Comparison of ENCODE assay signal across 8 mouse cellular contexts in genomic region chr11:88293631-88294393, GRCm38 (mm10). TPM values are rescaled to one million over a fixed set of nuclear protein-coding genes. Genes with fewer than 3 reads are reported as not detected.
DNase-seq lines count a peak whose midpoint lies in the region; ATAC-seq and TF ChIP-seq lines count a peak whose summit lies in the region.

Gene Ccdc182, plus strand, starts transcription at chr11:88294058.

- intact Hi-C loops in left cerebral cortex, postnatal 10 days (cut with DNase I) = loop anchor here (10.0 kb wide), 1 partner anchor 101 kb away; no protein-coding TSS in a partner anchor

- H3K36me3 ChIP-seq in heart, embryonic 15.5 days = no peaks in the 10 kb centered on the region
- H3K36me3 ChIP-seq in embryonic facial prominence, embryonic 13.5 days = no peaks in the 10 kb centered on the region
- no peaks in the 10 kb centered on the region for H3K36me3 ChIP-seq in kidney, adult 2 months (ENCODE audit: control insufficient read depth, insufficient read depth, low read length)
- no peaks in the 10 kb centered on the region for H3K36me3 ChIP-seq in midbrain, embryonic 14.5 days (ENCODE audit: control insufficient read depth, insufficient read depth, low read length)

- no peak for DNase-seq in heart, adult 18-20 months
- DNase-seq in kidney, adult 2 months = peak; percentile 76
- DNase-seq in midbrain, embryonic 14.5 days = no peak
- DNase-seq in layer of hippocampus, adult 8-10 months (ENCODE audit: low spot score in 2 of 2) = no peak
- no peak for DNase-seq in left cerebral cortex, postnatal 10 days (ENCODE audit: extremely low spot score in 1 of 2, low spot score in 2 of 2)
- DNase-seq in MN1 (ENCODE audit: low spot score) = no peak

- H3K9me3 ChIP-seq in heart, embryonic 15.5 days (replicated peaks) = no peaks in the 10 kb centered on the region
- H3K9me3 ChIP-seq in embryonic facial prominence, embryonic 13.5 days = no peaks in the 10 kb centered on the region
- H3K9me3 ChIP-seq in midbrain, embryonic 14.5 days (ENCODE audit: control insufficient read depth, low read length) = no peaks in the 10 kb centered on the region

- 0 out of 2 replicates have a peak within 1 kb of the TSS, but pooled peaks have one; percentile 10 for H3K4me3 ChIP-seq in heart, embryonic 15.5 days
- peak within 1 kb of the TSS; percentile 35 for H3K4me3 ChIP-seq in embryonic facial prominence, embryonic 13.5 days
- H3K4me3 ChIP-seq in kidney, adult 2 months (ENCODE audit: insufficient read depth, low read depth, low read length) = no peak within 1 kb of the TSS
- 0 out of 2 replicates have a peak within 1 kb of the TSS, but pooled peaks have one; percentile 14 for H3K4me3 ChIP-seq in midbrain, embryonic 14.5 days (replicated peaks; ENCODE audit: low read depth, low read length)

- 0 out of 2 replicates have a peak within 1 kb of the TSS, but pooled peaks have one; percentile 25 for H3K9ac ChIP-seq in heart, embryonic 15.5 days
- peak within 1 kb of the TSS; percentile 66 for H3K9ac ChIP-seq in embryonic facial prominence, embryonic 13.5 days
- H3K9ac ChIP-seq in midbrain, embryonic 14.5 days (replicated peaks; ENCODE audit: low read length) = no peak within 1 kb of the TSS

- peaks cover 33% of the 10 kb centered on the region for H3K4me1 ChIP-seq in heart, embryonic 15.5 days (replicated peaks)
- peaks cover 11% of the 10 kb centered on the region for H3K4me1 ChIP-seq in embryonic facial prominence, embryonic 13.5 days
- peaks cover 14% of the 10 kb centered on the region; the same call in 1 of the 2 replicates for H3K4me1 ChIP-seq in kidney, adult 2 months (ENCODE audit: control insufficient read depth, insufficient read depth, low read length)
- H3K4me1 ChIP-seq in midbrain, embryonic 14.5 days (ENCODE audit: control insufficient read depth, insufficient read depth, low read length) = peaks cover 20% of the 10 kb centered on the region; the same call in 1 of the 2 replicates

- ATAC-seq in heart, embryonic 15.5 days (replicated peaks; ENCODE audit: insufficient number of reproducible peaks, insufficient read depth, low FRiP score, low read depth) = no peak
- no peak for ATAC-seq in embryonic facial prominence, embryonic 13.5 days (ENCODE audit: insufficient number of reproducible peaks, insufficient read depth, low FRiP score, low TSS enrichment, low read depth)
- ATAC-seq in midbrain, embryonic 14.5 days (ENCODE audit: low FRiP score, low TSS enrichment) = no peak

- no peak within 1 kb of the TSS for H3K27ac ChIP-seq in heart, embryonic 15.5 days
- no peak within 1 kb of the TSS for H3K27ac ChIP-seq in embryonic facial prominence, embryonic 13.5 days
- no peak within 1 kb of the TSS for H3K27ac ChIP-seq in kidney, adult 2 months (ENCODE audit: insufficient read depth, low read depth, low read length)
- 0 out of 2 replicates have a peak within 1 kb of the TSS, but pooled peaks have one; percentile 13 for H3K27ac ChIP-seq in midbrain, embryonic 14.5 days (replicated peaks; ENCODE audit: low read depth, low read length)

- 50% methylated on average over 20 of the region's 20 CpGs for WGBS in heart, embryonic 15.5 days
- 23% methylated on average over 20 of the region's 20 CpGs for WGBS in embryonic facial prominence, embryonic 13.5 days
- 39% methylated on average over 20 of the region's 20 CpGs for WGBS in kidney, adult 2 months
- 29% methylated on average over 20 of the region's 20 CpGs for WGBS in midbrain, embryonic 14.5 days

- peaks cover 11% of the 10 kb centered on the region; the same call in 1 of the 2 replicates for H3K27me3 ChIP-seq in heart, embryonic 15.5 days
- peaks cover 20% of the 10 kb centered on the region for H3K27me3 ChIP-seq in embryonic facial prominence, embryonic 13.5 days
- H3K27me3 ChIP-seq in kidney, adult 2 months (replicated peaks; ENCODE audit: control insufficient read depth, insufficient read depth, low read length) = no peaks in the 10 kb centered on the region
- H3K27me3 ChIP-seq in midbrain, embryonic 14.5 days (ENCODE audit: control insufficient read depth, insufficient read depth, low read length) = no peaks in the 10 kb centered on the region

- H3K4me2 ChIP-seq in heart, embryonic 15.5 days = peak within 1 kb of the TSS; percentile 53
- peak within 1 kb of the TSS; percentile 64 for H3K4me2 ChIP-seq in embryonic facial prominence, embryonic 13.5 days
- H3K4me2 ChIP-seq in midbrain, embryonic 14.5 days (ENCODE audit: low read length) = peak within 1 kb of the TSS; percentile 41

- no peak for TF ChIP-seq CTCF in kidney, adult 2 months (conservative IDR thresholded peaks at IDR 0.05; ENCODE audit: insufficient read depth, insufficient read length, low read depth, low read length)

- no peak for TF ChIP-seq POLR2A in kidney, adult 2 months (IDR thresholded peaks at IDR 0.05; ENCODE audit: low read depth, low read length)

RNA-seq across cellular contexts. Expression of gene Ccdc182, which starts in this region (rescaled TPM):
- polyA plus RNA-seq in heart, embryonic 15.5 days (2015; fragmentation: Nextera tagmentation; extraction: Ambion mirVana) = not detected in 2 replicates
- total RNA-seq in heart, adult 18-20 months (2021) = not detected
- polyA plus RNA-seq in embryonic facial prominence, embryonic 13.5 days (2015; fragmentation: Nextera tagmentation; extraction: Ambion mirVana) = 0.22 and 0.39 TPM in 2 replicates
- 0.34 and 0.61 TPM in 2 replicates for polyA plus RNA-seq in kidney, adult 2 months (2012; rRNA removed)
- polyA plus RNA-seq in midbrain, embryonic 14.5 days (2014; fragmentation: Nextera tagmentation; extraction: Ambion mirVana) = 0.30 and 0.59 TPM in 2 replicates
- total RNA-seq in layer of hippocampus, adult 8-10 months (2022) = not detected
- total RNA-seq in left cerebral cortex, postnatal 10 days (2021) = not detected

Comparison
In these comparisons a context has a peak if more than half of its experiments do, and no peak if none do; other contexts are left out.
1. Peak in DNase-seq in kidney, adult 2 months; RNA of the gene not detected or under 1 TPM.